Mouse (Mus musculus) neural tube, embryonic 14.5 days (tissue): ENCODE data around the gene Olfr616. TPM values are rescaled to one million over a fixed set of nuclear protein-coding genes. Genes with fewer than 3 reads are reported as not detected.
"Not testable (repeated sequence)": the region's sequence is repeated elsewhere in the genome, so short reads cannot be mapped to it uniquely, and the experiment has no call there.

Source experiments
- ATAC-seq: fragments of 200-750 bp; cut with Nextera tagmentation; 2 replicates; pipeline ENCODE4 v1.8.0; 2017; ENCODE audit warnings: low read depth, mild to moderate bottlenecking, moderate TSS enrichment, moderate library complexity
- H3K27ac ChIP-seq: fragments of 300-500 bp; sonication (generic); 2 replicates; pipeline ENCODE4 v1.5.1; 2014; ENCODE audit warnings: low read depth, mild to moderate bottlenecking, control low read depth, low read length, moderate library complexity, mixed read lengths
- H3K27me3 ChIP-seq: fragments of 300-500 bp; sonication (generic); 2 replicates; pipeline ENCODE4 v1.6.1; 2014; ENCODE audit warnings: low read length; ENCODE audit not compliant: control insufficient read depth, insufficient read depth
- H3K36me3 ChIP-seq: fragments of 300-500 bp; sonication (generic); 2 replicates; pipeline ENCODE4 v1.6.1; 2014; ENCODE audit warnings: low read length, mixed read lengths; ENCODE audit not compliant: control insufficient read depth, insufficient read depth
- H3K4me1 ChIP-seq: fragments of 300-500 bp; sonication (generic); 2 replicates; pipeline ENCODE4 v1.6.1; 2014; ENCODE audit warnings: low read length; ENCODE audit not compliant: control insufficient read depth, insufficient read depth
- H3K4me2 ChIP-seq: fragments of 300-500 bp; sonication (generic); 2 replicates; pipeline ENCODE4 v1.6.1; 2014; ENCODE audit warnings: mild to moderate bottlenecking, low read depth, low read length, control low read depth
- H3K4me3 ChIP-seq: fragments of 300-500 bp; sonication (generic); 2 replicates; pipeline ENCODE4 v1.5.1; 2014; ENCODE audit warnings: low read depth, low read length, control low read depth, mixed read lengths
- H3K9ac ChIP-seq: fragments of 300-500 bp; sonication (generic); replicated peaks from 2 replicates; pipeline ENCODE4 v1.6.1; 2014; ENCODE audit warnings: low read depth, mild to moderate bottlenecking, control low read depth, low read length, mixed read lengths
- H3K9me3 ChIP-seq: fragments of 300-500 bp; sonication (generic); 2 replicates; pipeline ENCODE4 v1.6.1; 2016; ENCODE audit warnings: low read length; ENCODE audit not compliant: control insufficient read depth
- WGBS: fragments of 180-500 bp; shearing (Covaris S2); extraction: QIAGEN DNeasy Blood & Tissue Kit; methylation state at CpG from one replicate; pipeline ENCODE4 v1.1.7; 2014; 5-methylcytosine and 5-hydroxymethylcytosine counted together
- microRNA-seq: library from miRNA; unstranded; fragments of <30 nt; microRNA quantifications from one replicate; pipeline ENCODE4, GENCODE M21; 2016
- polyA plus RNA-seq: library from polyadenylated mRNA; unstranded; fragments of >200 nt; fragmentation: Nextera tagmentation; extraction: Ambion mirVana; gene quantifications from 2 replicates; pipeline ENCODE4 v1.2.1, GENCODE M21; 2014

Olfr616 gene
- polyA plus RNA-seq, 1 experiment from 2014 or later = not detected

DNA sequence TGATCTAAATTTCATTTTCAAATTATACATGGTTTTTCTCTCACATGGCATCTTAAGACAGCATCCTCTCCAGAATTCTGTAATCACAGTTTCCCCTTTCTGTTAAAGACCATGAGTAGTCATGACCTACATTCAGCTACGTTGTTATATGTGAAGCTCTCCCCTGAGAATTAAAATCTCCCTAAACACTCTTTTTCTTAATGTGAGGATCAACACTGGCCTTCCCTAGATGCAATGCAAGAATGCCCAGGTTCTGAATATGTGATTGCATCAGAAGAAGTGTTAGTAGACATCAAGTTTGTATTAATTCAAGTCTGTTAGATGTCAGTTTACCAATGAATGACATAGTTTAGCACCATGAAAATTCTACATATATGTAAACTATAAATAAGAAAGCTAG is 48.2 kb downstream of the Olfr616 start, which contains the start of gene Olfr611:
Olfr611 (minus strand) TSS at position 101 of the 400 bp plus-strand sequence.
- not testable (repeated sequence) for H3K4me2 ChIP-seq, H3K27ac ChIP-seq, H3K4me3 ChIP-seq, ATAC-seq, H3K9me3 ChIP-seq, H3K36me3 ChIP-seq, H3K4me1 ChIP-seq, H3K9ac ChIP-seq, H3K27me3 ChIP-seq
- WGBS = 72% methylated on average over 1 of the region's 1 CpGs

Small RNA genes within 50 kb of the gene (microRNA-seq; reads per million reads assigned to microRNA genes)
- gene Gm26506 = not detected

Other genes with a start within 250 kb of the Olfr616 start
- not detected in 2 replicates for gene Olfr598, start 245.6 kb downstream of the Olfr616 start, polyA plus RNA-seq
- gene Olfr599, start 233.2 kb downstream of the Olfr616 start, polyA plus RNA-seq = not detected in 2 replicates
- not detected in 2 replicates for gene Olfr600, start 219.5 kb downstream of the Olfr616 start, polyA plus RNA-seq
- gene Olfr601, start 206.5 kb downstream of the Olfr616 start, polyA plus RNA-seq = not detected in 2 replicates
- gene Olfr603, start 183.0 kb downstream of the Olfr616 start, polyA plus RNA-seq = not detected in 2 replicates
- gene Usp17lc, start 154.1 kb downstream of the Olfr616 start, polyA plus RNA-seq = not detected in 2 replicates
- not detected in 2 replicates for gene Olfr605, start 123.7 kb downstream of the Olfr616 start, polyA plus RNA-seq
- not detected in 2 replicates for gene Olfr606, start 120.1 kb downstream of the Olfr616 start, polyA plus RNA-seq
- gene Olfr607, start 105.0 kb downstream of the Olfr616 start, polyA plus RNA-seq = not detected in 2 replicates
- not detected in 2 replicates for gene Olfr608, start 99.3 kb downstream of the Olfr616 start, polyA plus RNA-seq
- gene Olfr609, start 71.1 kb downstream of the Olfr616 start, polyA plus RNA-seq = not detected in 2 replicates
- gene Olfr610, start 57.0 kb downstream of the Olfr616 start, polyA plus RNA-seq = not detected in 2 replicates
- gene Olfr611, start 48.3 kb downstream of the Olfr616 start, polyA plus RNA-seq = not detected in 2 replicates
- gene Olfr612, start 26.4 kb downstream of the Olfr616 start, polyA plus RNA-seq = not detected in 2 replicates
- not detected in 2 replicates for gene Olfr613, start 21.1 kb downstream of the Olfr616 start, polyA plus RNA-seq
- not detected in 2 replicates for gene Olfr615, start 13.1 kb downstream of the Olfr616 start, polyA plus RNA-seq
- not detected in 2 replicates for gene Olfr617, start 3.9 kb upstream of the Olfr616 start, polyA plus RNA-seq
- gene Olfr618, start 21.0 kb upstream of the Olfr616 start, polyA plus RNA-seq = not detected in 2 replicates
- gene Olfr619, start 31.4 kb upstream of the Olfr616 start, polyA plus RNA-seq = not detected in 2 replicates
- not detected in 2 replicates for gene Olfr620, start 43.4 kb upstream of the Olfr616 start, polyA plus RNA-seq
- gene Olfr622, start 73.6 kb upstream of the Olfr616 start, polyA plus RNA-seq = not detected in 2 replicates
- not detected in 2 replicates for gene Olfr623, start 94.6 kb upstream of the Olfr616 start, polyA plus RNA-seq
- gene Olfr624, start 102.0 kb upstream of the Olfr616 start, polyA plus RNA-seq = not detected in 2 replicates
- not detected in 2 replicates for gene Olfr625-ps1, start 113.6 kb upstream of the Olfr616 start, polyA plus RNA-seq
- gene Olfr243, start 145.5 kb upstream of the Olfr616 start, polyA plus RNA-seq = not detected in 2 replicates
- not detected in 2 replicates for gene Olfr628, start 161.2 kb upstream of the Olfr616 start, polyA plus RNA-seq
- not detected in 2 replicates for gene Olfr629, start 175.8 kb upstream of the Olfr616 start, polyA plus RNA-seq
- gene Olfr630, start 188.2 kb upstream of the Olfr616 start, polyA plus RNA-seq = not detected in 2 replicates
- not detected in 2 replicates for gene Olfr69, start 202.5 kb upstream of the Olfr616 start, polyA plus RNA-seq
- gene Olfr68, start 210.6 kb upstream of the Olfr616 start, polyA plus RNA-seq = not detected in 2 replicates
- gene Olfr67, start 222.7 kb upstream of the Olfr616 start, polyA plus RNA-seq = not detected in 2 replicates
- 1,217 and 1,461 TPM in 2 replicates for gene Hbb-bt, start 244.9 kb upstream of the Olfr616 start, polyA plus RNA-seq